Mouse (Mus musculus) midbrain, embryonic 16.5 days (tissue): ENCODE data around the gene Zfp385b. TPM values are rescaled to one million over a fixed set of nuclear protein-coding genes. Genes with fewer than 3 reads are reported as not detected.
"Not testable (repeated sequence)": the region's sequence is repeated elsewhere in the genome, so short reads cannot be mapped to it uniquely, and the experiment has no call there.

Experiments used
- ATAC-seq: fragments of 200-750 bp; cut with Nextera tagmentation; 2 replicates; pipeline ENCODE4 v1.8.0; 2017; ENCODE audit warnings: moderate TSS enrichment
- H3K27ac ChIP-seq: fragments of 300-500 bp; sonication (generic); 2 replicates; pipeline ENCODE4 v1.5.1; 2014; ENCODE audit warnings: mild to moderate bottlenecking, low read length, mixed read lengths
- H3K27me3 ChIP-seq: fragments of 300-500 bp; sonication (generic); 2 replicates; pipeline ENCODE4 v1.6.1; 2014; ENCODE audit warnings: low read depth, low read length, mixed read lengths; ENCODE audit not compliant: control insufficient read depth, insufficient read depth
- H3K36me3 ChIP-seq: fragments of 300-500 bp; sonication (generic); 2 replicates; pipeline ENCODE4 v1.6.1; 2014; ENCODE audit warnings: mild to moderate bottlenecking, low read length, moderate library complexity, mixed read lengths; ENCODE audit not compliant: control insufficient read depth, insufficient read depth
- H3K4me1 ChIP-seq: fragments of 300-500 bp; sonication (generic); 2 replicates; pipeline ENCODE4 v1.6.1; 2014; ENCODE audit warnings: mild to moderate bottlenecking, low read length, mixed read lengths; ENCODE audit not compliant: control insufficient read depth, insufficient read depth
- H3K4me2 ChIP-seq: fragments of 300-500 bp; sonication (generic); 2 replicates; pipeline ENCODE4 v1.6.1; 2014; ENCODE audit warnings: mild to moderate bottlenecking, low read length, mixed read lengths
- H3K4me3 ChIP-seq: fragments of 300-500 bp; sonication (generic); 2 replicates; pipeline ENCODE4 v1.5.1; 2014; ENCODE audit warnings: low read depth, mild to moderate bottlenecking, low read length, moderate library complexity, mixed read lengths
- H3K9ac ChIP-seq: fragments of 300-500 bp; sonication (generic); 2 replicates; pipeline ENCODE4 v1.6.1; 2014; ENCODE audit warnings: low read depth, low read length, mixed read lengths
- H3K9me3 ChIP-seq: fragments of 300-500 bp; sonication (generic); replicated peaks from 2 replicates; pipeline ENCODE4 v1.6.1; 2014; ENCODE audit warnings: mild to moderate bottlenecking, low read length, mixed read lengths; ENCODE audit not compliant: control insufficient read depth, poor library complexity, severe bottlenecking
- WGBS: fragments of 180-500 bp; shearing (Covaris S2); extraction: QIAGEN DNeasy Blood & Tissue Kit; methylation state at CpG from one replicate; pipeline ENCODE4 v1.1.7; 2014; 5-methylcytosine and 5-hydroxymethylcytosine counted together
- polyA plus RNA-seq: library from polyadenylated mRNA; unstranded; fragments of >200 nt; fragmentation: Nextera tagmentation; extraction: Ambion mirVana; gene quantifications from 2 replicates; pipeline ENCODE4 v1.2.1, GENCODE M21; 2015

The Zfp385b gene
- polyA plus RNA-seq, 1 experiment from 2014 or later: 15.3 TPM

DNA sequence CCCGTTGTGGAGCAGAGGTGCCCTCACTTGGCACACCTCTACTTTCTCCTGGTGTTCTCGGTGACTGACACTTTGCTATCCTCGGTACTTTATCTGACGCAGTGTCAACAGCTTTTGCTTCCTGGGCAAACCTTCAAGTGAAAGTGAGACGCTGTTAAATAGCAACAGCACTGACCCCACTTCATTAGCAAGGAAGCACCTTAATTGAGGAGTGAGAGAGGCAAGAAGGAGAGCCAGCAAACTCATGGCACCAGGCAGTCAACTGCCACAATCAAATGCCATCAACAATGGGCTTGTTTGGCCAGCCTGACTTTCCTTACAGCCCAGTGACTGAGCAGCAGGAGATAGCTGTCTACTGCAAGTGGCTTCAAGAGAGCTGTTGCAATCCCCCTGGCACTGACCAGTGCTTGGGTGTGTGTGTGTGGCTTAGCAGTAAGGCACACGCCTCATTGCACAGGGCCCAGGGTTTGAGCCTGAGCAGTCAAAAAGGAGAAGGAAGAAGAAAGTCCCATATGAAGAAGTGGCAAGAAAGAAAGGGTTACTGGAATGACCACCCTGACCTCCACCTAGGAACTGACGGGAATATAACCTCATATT is 365.0 kb downstream of the Zfp385b start:
- no peak overlapping the region for H3K4me2 ChIP-seq
- no peak overlapping the region for H3K27ac ChIP-seq
- H3K9ac ChIP-seq: no peak overlapping the region
- 85% methylated on average over 7 of the region's 7 CpGs for WGBS
- peaks cover 4% of the 10 kb centered on the region; the same call in 1 of the 2 replicates for H3K4me1 ChIP-seq
- no peaks in the 10 kb centered on the region for H3K36me3 ChIP-seq
- H3K9me3 ChIP-seq: no peaks in the 10 kb centered on the region
- H3K27me3 ChIP-seq: no peaks in the 10 kb centered on the region
- no peak overlapping the region for H3K4me3 ChIP-seq
- no peak for ATAC-seq

DNA sequence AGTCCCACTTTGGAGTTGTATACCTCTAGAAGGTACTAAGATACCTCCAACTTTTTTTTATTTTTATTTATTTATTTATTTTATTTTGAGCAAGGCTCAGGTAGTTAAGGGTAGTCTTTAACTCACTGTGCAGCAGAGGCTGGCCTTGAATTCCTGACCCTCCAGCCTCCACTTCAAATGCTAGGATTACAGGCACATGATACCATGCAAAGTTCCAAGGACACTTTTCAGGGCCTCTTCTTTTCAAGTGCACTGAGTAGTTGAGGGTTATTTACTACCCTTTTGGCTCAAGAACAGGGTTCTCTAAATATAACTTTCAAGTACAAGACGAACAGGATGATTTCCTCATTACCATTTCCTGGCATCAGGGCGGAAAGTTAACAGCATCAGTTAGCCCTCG is 365.7 kb downstream of the Zfp385b start:
- Histone ChIP-seq H3K4me3 (no peak overlapping the region), H3K4me1 (peaks cover 10% of the 10 kb centered on the region), H3K36me3 (no peaks in the 10 kb centered on the region), H3K4me2 (no peak overlapping the region), H3K9ac (no peak overlapping the region), H3K27ac (no peak overlapping the region), H3K9me3 (no peaks in the 10 kb centered on the region), H3K27me3 (no peaks in the 10 kb centered on the region)
- ATAC-seq: no peak
- 77% methylated on average over 3 of the region's 3 CpGs for WGBS

GRCm38 (mm10) chr2:77450017-77450416 is 369.4 kb downstream of the Zfp385b start:
- H3K4me3 ChIP-seq, H3K4me2 ChIP-seq, ATAC-seq, H3K36me3 ChIP-seq, H3K27me3 ChIP-seq, H3K9me3 ChIP-seq, H3K27ac ChIP-seq, H3K9ac ChIP-seq: not testable (repeated sequence)
- H3K4me1 ChIP-seq: peaks cover 12% of the 10 kb centered on the region
- 41% methylated on average over 5 of the region's 5 CpGs for WGBS

DNA sequence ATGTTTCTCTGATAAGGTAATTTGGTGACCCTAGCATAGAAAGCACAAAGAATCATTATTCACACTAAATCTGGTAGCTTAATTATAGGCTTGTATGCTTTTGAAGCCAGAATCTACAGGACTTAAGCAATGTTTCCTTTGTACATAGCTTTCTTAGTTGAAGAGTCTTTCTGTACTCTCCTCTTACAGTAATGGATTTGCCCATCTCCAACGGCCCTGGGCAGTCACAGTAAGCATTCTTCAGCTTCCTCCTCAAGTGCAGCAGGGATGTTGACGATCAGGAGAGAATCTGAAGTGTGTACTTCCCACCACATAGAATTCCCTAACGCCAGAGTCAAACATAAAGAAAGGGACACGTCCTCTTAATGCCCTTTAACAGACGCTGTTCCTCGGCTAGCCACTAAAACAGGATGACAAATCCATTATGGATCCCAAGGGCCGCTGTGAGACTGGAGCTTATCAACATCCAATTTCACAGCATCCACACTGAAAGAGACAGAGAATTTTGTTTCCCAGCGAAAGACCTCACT is 370.4 kb downstream of the Zfp385b start:
- Histone ChIP-seq H3K9me3 (no peaks in the 10 kb centered on the region), H3K36me3 (no peaks in the 10 kb centered on the region), H3K9ac (no peak overlapping the region), H3K4me2 (no peak overlapping the region), H3K27me3 (no peaks in the 10 kb centered on the region), H3K4me1 (peaks cover 12% of the 10 kb centered on the region), H3K27ac (peak overlapping the region; percentile 13; the same call in 1 of the 2 replicates), H3K4me3 (no peak overlapping the region)
- WGBS: 22% methylated on average over 8 of the region's 8 CpGs
- no peak for ATAC-seq

GRCm38 (mm10) chr2:77444282-77444681 is 375.2 kb downstream of the Zfp385b start:
- Histone ChIP-seq H3K9ac (no peak overlapping the region), H3K27me3 (no peaks in the 10 kb centered on the region), H3K4me3 (no peak overlapping the region), H3K9me3 (no peaks in the 10 kb centered on the region), H3K27ac (no peak overlapping the region), H3K4me2 (no peak overlapping the region), H3K36me3 (no peaks in the 10 kb centered on the region), H3K4me1 (peaks cover 7% of the 10 kb centered on the region)
- no peak for ATAC-seq
- WGBS: 97% methylated on average over 8 of the region's 8 CpGs

DNA sequence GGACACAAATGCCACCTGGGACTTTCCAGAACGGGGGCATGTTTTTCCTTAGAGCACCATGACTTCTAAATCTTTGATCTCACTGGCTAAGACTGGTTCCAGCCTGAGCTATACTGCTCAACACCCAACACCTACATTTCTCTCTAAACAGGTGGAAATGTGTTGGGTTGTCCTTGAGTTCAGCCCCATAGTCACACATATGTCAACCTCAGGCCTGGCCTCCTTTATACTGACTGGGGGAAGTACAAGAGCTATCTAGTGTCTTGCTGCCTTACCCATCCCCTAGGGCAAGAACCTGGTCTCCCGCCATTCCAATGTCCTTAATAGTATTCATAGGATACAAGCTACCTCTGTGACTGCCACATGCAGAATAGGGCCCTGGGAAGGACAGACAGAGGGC is 378.8 kb downstream of the Zfp385b start:
- Histone ChIP-seq H3K27me3 (no peaks in the 10 kb centered on the region), H3K9ac (no peak overlapping the region), H3K4me1 (no peaks in the 10 kb centered on the region; the same call in 1 of the 2 replicates), H3K9me3 (no peaks in the 10 kb centered on the region), H3K27ac (no peak overlapping the region), H3K36me3 (no peaks in the 10 kb centered on the region), H3K4me3 (no peak overlapping the region), H3K4me2 (no peak overlapping the region)
- WGBS: 93% methylated on average over 2 of the region's 2 CpGs
- ATAC-seq: no peak

DNA sequence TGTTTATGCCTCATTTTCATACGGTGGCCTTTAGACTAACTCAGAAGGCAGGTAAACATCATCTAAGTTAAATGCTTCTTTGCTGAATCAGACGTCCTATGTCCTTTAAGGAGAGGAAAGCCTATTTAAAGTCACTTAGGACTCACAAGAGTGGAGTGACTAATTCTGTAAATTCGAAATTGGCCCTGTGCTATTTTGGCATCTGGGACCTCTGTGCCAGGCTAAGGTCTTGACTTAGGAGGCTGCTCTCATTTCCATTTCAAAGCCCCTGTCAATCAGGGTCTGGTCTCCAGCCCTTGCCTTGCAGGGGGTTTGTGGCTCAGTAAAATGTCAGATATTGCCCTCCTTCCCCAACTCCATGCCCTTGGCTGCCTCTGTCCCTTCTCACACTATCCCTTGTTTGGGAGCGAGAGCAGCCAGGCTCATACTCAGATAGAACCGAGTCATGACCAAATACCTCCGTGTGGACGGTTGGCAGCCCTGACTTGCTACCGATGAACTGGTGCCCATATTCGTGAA is 383.1 kb downstream of the Zfp385b start:
- H3K9me3 ChIP-seq: no peaks in the 10 kb centered on the region
- ATAC-seq: no peak
- H3K9ac ChIP-seq: no peak overlapping the region
- H3K36me3 ChIP-seq: no peaks in the 10 kb centered on the region
- 38% methylated on average over 9 of the region's 9 CpGs for WGBS
- no peak overlapping the region for H3K27ac ChIP-seq
- no peaks in the 10 kb centered on the region; the same call in 1 of the 2 replicates for H3K4me1 ChIP-seq
- no peak overlapping the region for H3K4me3 ChIP-seq
- no peaks in the 10 kb centered on the region for H3K27me3 ChIP-seq
- H3K4me2 ChIP-seq: no peak overlapping the region

DNA sequence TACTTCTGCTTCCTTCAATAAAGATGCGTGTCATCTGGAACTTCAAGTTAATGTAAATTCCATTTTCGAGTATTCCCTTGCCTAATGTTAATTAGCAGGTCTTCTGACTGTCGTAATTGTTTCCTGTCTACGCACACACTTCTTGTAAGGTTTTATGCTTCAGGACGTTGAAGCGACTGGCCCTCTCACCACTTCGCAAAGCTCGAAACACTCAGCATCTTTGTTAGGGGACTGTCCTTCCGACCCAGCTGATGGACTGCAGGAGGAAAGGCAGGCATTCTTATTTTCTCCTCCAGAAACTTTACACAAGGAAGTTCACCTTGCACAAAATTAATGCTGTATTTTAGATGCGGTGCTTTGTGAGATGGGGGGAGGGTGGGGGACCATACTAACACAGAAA is 400.0 kb downstream of the Zfp385b start:
- Histone ChIP-seq H3K9ac (no peak overlapping the region), H3K9me3 (no peaks in the 10 kb centered on the region), H3K36me3 (no peaks in the 10 kb centered on the region), H3K4me2 (no peak overlapping the region), H3K4me3 (no peak overlapping the region), H3K4me1 (no peaks in the 10 kb centered on the region), H3K27ac (no peak overlapping the region), H3K27me3 (no peaks in the 10 kb centered on the region)
- WGBS: 72% methylated on average over 10 of the region's 10 CpGs
- ATAC-seq: no peak

- Histone ChIP-seq H3K4me2 (no peak overlapping the region), H3K9ac (no peak overlapping the region), H3K9me3 (no peaks in the 10 kb centered on the region), H3K4me3 (no peak overlapping the region), H3K27ac (no peak overlapping the region), H3K27me3 (no peaks in the 10 kb centered on the region), H3K36me3 (no peaks in the 10 kb centered on the region), H3K4me1 (no peaks in the 10 kb centered on the region)
- ATAC-seq: no peak
- WGBS: 65% methylated on average over 5 of the region's 5 CpGs
Measured at GRCm38 (mm10) chr2:77418078-77418477, 401.4 kb downstream of the Zfp385b start.
